Mouse (Mus musculus): ENCODE measurements around the gene Cspg5. TPM values are rescaled to one million over a fixed set of nuclear protein-coding genes. Genes with fewer than 3 reads are reported as not detected.

Gene Cspg5
- total and polyA plus RNA-seq, 3 experiments = 13.9 to 19.6 (median 18.0) TPM

GRCm38 (mm10) chr9:110250776-110251175 lies 7.2 kb downstream of the Cspg5 start:
- DNase-seq = no peak

GRCm38 (mm10) chr9:110255407-110256019 lies 11.9 kb downstream of the Cspg5 start:
- DNase-seq = no peak

- no peak for DNase-seq
These were observed 15.1 kb downstream of the Cspg5 start for GRCm38 (mm10) chr9:110258646-110259045.

GRCm38 (mm10) chr9:110259118-110259517 lies 15.5 kb downstream of the Cspg5 start:
- no peak for DNase-seq

GRCm38 (mm10) chr9:110263181-110263580 lies 19.6 kb downstream of the Cspg5 start:
- DNase-seq = no peak

GRCm38 (mm10) chr9:110264991-110265390 lies 21.4 kb downstream of the Cspg5 start:
- no peak for DNase-seq

- DNase-seq = no peak
These were observed 24.8 kb downstream of the Cspg5 start for GRCm38 (mm10) chr9:110268416-110268815.

GRCm38 (mm10) chr9:110272330-110272729 lies 28.7 kb downstream of the Cspg5 start:
- DNase-seq = no peak

- DNase-seq = no peak
These were observed 29.9 kb downstream of the Cspg5 start for GRCm38 (mm10) chr9:110273507-110273906.

- DNase-seq = no peak
These were observed 32.3 kb downstream of the Cspg5 start for GRCm38 (mm10) chr9:110275882-110276281.

GRCm38 (mm10) chr9:110277431-110277881 lies 33.9 kb downstream of the Cspg5 start:
- DNase-seq = peak; percentile 89

GRCm38 (mm10) chr9:110284075-110284697 lies 40.6 kb downstream of the Cspg5 start:
- DNase-seq = no peak

- no peak for DNase-seq
These were observed 43.8 kb downstream of the Cspg5 start for GRCm38 (mm10) chr9:110287321-110287924.

GRCm38 (mm10) chr9:110293254-110293718 lies 49.7 kb downstream of the Cspg5 start:
- DNase-seq = no peak

- DNase-seq = no peak
These were observed 50.4 kb downstream of the Cspg5 start for GRCm38 (mm10) chr9:110293873-110294415.

- DNase-seq = no peak
These were observed 51.2 kb downstream of the Cspg5 start for GRCm38 (mm10) chr9:110294786-110295185.

- DNase-seq = peak; percentile 87
These were observed 53.5 kb downstream of the Cspg5 start for GRCm38 (mm10) chr9:110296867-110297627.

- peak; percentile 21 for DNase-seq
These were observed 60.9 kb downstream of the Cspg5 start for GRCm38 (mm10) chr9:110304516-110304915.

GRCm38 (mm10) chr9:110304969-110305651 lies 61.5 kb downstream of the Cspg5 start, which contains the start of gene Elp6:
Gene Elp6, plus strand, starts transcription at chr9:110305173.
- peak; percentile 94 for DNase-seq

- no peak for DNase-seq
These were observed 62.8 kb downstream of the Cspg5 start for GRCm38 (mm10) chr9:110306371-110306770.

All from adrenal gland, adult 2 months (tissue).